Mouse (Mus musculus) CH12.LX (cell line): ENCODE measurements around the gene Dhrs7b. TPM values are rescaled to one million over a fixed set of nuclear protein-coding genes. Genes with fewer than 3 reads are reported as not detected.

Source experiments
- DNase-seq: peaks from one replicate; pipeline ENCODE4 v3.0.0-alpha.2; 2013; ENCODE audit errors: extremely low read depth
- H3K27ac ChIP-seq: 2 replicates; pipeline ENCODE4 v1.5.1; 2012; ENCODE audit warnings: low read depth, mild to moderate bottlenecking, control low read depth, moderate library complexity; ENCODE audit not compliant: insufficient read depth
- H3K27me3 ChIP-seq: replicated peaks from 2 replicates; pipeline ENCODE3; 2012; ENCODE audit warnings: inconsistent platforms
- H3K36me3 ChIP-seq, 2 experiments: replicated peaks in 1 of 2; 2 replicates each; pipeline versions ENCODE3 to v1.6.1; 2012; ENCODE audit warnings: inconsistent platforms in 1 of 2, low read length in 1 of 2, mild to moderate bottlenecking in 1 of 2, mixed read lengths in 1 of 2, moderate library complexity in 1 of 2; ENCODE audit not compliant: control insufficient read depth in 1 of 2, insufficient read depth in 1 of 2
- H3K4me1 ChIP-seq, 2 experiments: 2 replicates each; pipeline ENCODE4 v1.6.1; 2012; ENCODE audit warnings: inconsistent platforms in 1 of 2, moderate library complexity in 1 of 2; ENCODE audit not compliant: insufficient read depth in 2 of 2, control insufficient read depth in 1 of 2
- H3K4me2 ChIP-seq: 2 replicates; pipeline ENCODE4 v1.6.1; 2012; ENCODE audit warnings: low read depth, mild to moderate bottlenecking, control low read depth; ENCODE audit not compliant: poor library complexity, insufficient read depth, severe bottlenecking
- H3K4me3 ChIP-seq, 3 experiments: fragments of 150-350 bp in 1 of 3; sonication (generic) in 1 of 3; replicated peaks in 1 of 3; 2 replicates each; pipeline versions ENCODE3 to v1.5.1; 2011 to 2012; ENCODE audit warnings: low read depth in 2 of 3, low read length in 2 of 3, mild to moderate bottlenecking in 2 of 3, moderate library complexity in 2 of 3, control low read depth in 1 of 3, improper control_type of control experiment in 1 of 3, inconsistent platforms in 1 of 3, mixed read lengths in 1 of 3; ENCODE audit not compliant: poor library complexity in 1 of 3
- H3K79me2 ChIP-seq: replicated peaks from 2 replicates; pipeline ENCODE4 v1.6.1; 2012; ENCODE audit warnings: mild to moderate bottlenecking, moderate library complexity; ENCODE audit not compliant: control insufficient read depth, poor library complexity, insufficient read depth, severe bottlenecking; ENCODE audit errors: extremely low read depth
- H3K9ac ChIP-seq: 2 replicates; pipeline ENCODE4 v1.6.1; 2012; ENCODE audit warnings: low read depth, mild to moderate bottlenecking, control low read depth, moderate library complexity; ENCODE audit not compliant: insufficient read depth
- H3K9me3 ChIP-seq: replicated peaks from 2 replicates; pipeline ENCODE3; 2012; ENCODE audit warnings: low read length, inconsistent platforms, mixed read lengths
- BHLHE40 ChIP-seq: IDR thresholded peaks from 2 replicates; pipeline ENCODE4 v1.6.1; 2011; ENCODE audit warnings: mild to moderate bottlenecking, low read depth, low read length, improper control_type of control experiment
- CHD1 ChIP-seq: IDR thresholded peaks from 2 replicates; pipeline ENCODE4 v1.6.1; 2012; ENCODE audit warnings: low read depth, low read length, improper control_type of control experiment, inconsistent platforms
- CHD2 ChIP-seq: IDR thresholded peaks from 2 replicates; pipeline ENCODE4 v1.6.1; 2011; ENCODE audit warnings: low read length, improper control_type of control experiment
- CTCF ChIP-seq, 2 experiments: IDR thresholded peaks in 1 of 2; conservative IDR thresholded peaks in 1 of 2; 2 replicates each; pipeline ENCODE4 v1.5.1; 2011 to 2012; ENCODE audit warnings: low read depth in 2 of 2, low read length in 2 of 2, improper control_type of control experiment in 1 of 2, inconsistent platforms in 1 of 2, mild to moderate bottlenecking in 1 of 2, moderate library complexity in 1 of 2
- E2F4 ChIP-seq: IDR thresholded peaks from 2 replicates; pipeline ENCODE4 v1.6.1; 2011; ENCODE audit warnings: low read depth, low read length, improper control_type of control experiment; ENCODE audit not compliant: insufficient replicate concordance
- ELF1 ChIP-seq: IDR thresholded peaks from 2 replicates; pipeline ENCODE4 v1.6.1; 2014; ENCODE audit warnings: low read depth, mild to moderate bottlenecking, inconsistent platforms, low read length, improper control_type of control experiment
- EP300 ChIP-seq: IDR thresholded peaks from 2 replicates; pipeline ENCODE4 v1.6.1; 2011; ENCODE audit warnings: low read length, improper control_type of control experiment
- ETS1 ChIP-seq: conservative IDR thresholded peaks from 2 replicates; pipeline ENCODE4 v1.6.1; 2012; ENCODE audit warnings: low read depth, mild to moderate bottlenecking, inconsistent platforms, low read length, improper control_type of control experiment, moderate library complexity
- GABPA ChIP-seq: IDR thresholded peaks from 2 replicates; pipeline ENCODE4 v1.6.1; 2012; ENCODE audit warnings: low read depth, low read length, improper control_type of control experiment, inconsistent platforms; ENCODE audit not compliant: insufficient replicate concordance
- HCFC1 ChIP-seq: IDR thresholded peaks from 2 replicates; pipeline ENCODE4 v1.6.1; 2012; ENCODE audit warnings: low read depth, mild to moderate bottlenecking, inconsistent platforms, low read length, improper control_type of control experiment
- IRF4 ChIP-seq: IDR thresholded peaks from 2 replicates; pipeline ENCODE4 v1.6.1; 2014; ENCODE audit warnings: low read depth, mild to moderate bottlenecking, inconsistent platforms, low read length, improper control_type of control experiment
- JUN ChIP-seq: IDR thresholded peaks from 2 replicates; pipeline ENCODE4 v1.6.1; 2011; ENCODE audit warnings: low read depth, mild to moderate bottlenecking, low read length, improper control_type of control experiment, moderate library complexity; ENCODE audit not compliant: insufficient read depth
- JUND ChIP-seq: conservative IDR thresholded peaks from 2 replicates; pipeline ENCODE4 v1.6.1; 2011; ENCODE audit warnings: low read depth, low read length, improper control_type of control experiment
- MAX ChIP-seq: IDR thresholded peaks from 2 replicates; pipeline ENCODE4 v1.6.1; 2011; ENCODE audit warnings: low read length, improper control_type of control experiment
- MAZ ChIP-seq: IDR thresholded peaks from 2 replicates; pipeline ENCODE4 v1.6.1; 2012; ENCODE audit warnings: low read depth, mild to moderate bottlenecking, inconsistent platforms, low read length, improper control_type of control experiment, moderate library complexity
- MEF2A ChIP-seq: IDR thresholded peaks from 2 replicates; pipeline ENCODE4 v1.6.1; 2014; ENCODE audit warnings: low read depth, mild to moderate bottlenecking, inconsistent platforms, low read length, improper control_type of control experiment, borderline replicate concordance
- NRF1 ChIP-seq: IDR thresholded peaks from 2 replicates; pipeline ENCODE4 v1.6.1; 2014; ENCODE audit warnings: low read depth, mild to moderate bottlenecking, inconsistent platforms, low read length, improper control_type of control experiment, moderate library complexity
- POLR2A ChIP-seq: IDR thresholded peaks from 2 replicates; pipeline ENCODE4 v1.6.1; 2011; ENCODE audit warnings: low read depth, mild to moderate bottlenecking, improper control_type of control experiment, low read length
- POLR2AphosphoS2 ChIP-seq: IDR thresholded peaks from 2 replicates; pipeline ENCODE4 v1.6.1; 2011; ENCODE audit warnings: low read depth, low read length, improper control_type of control experiment
- SIN3A ChIP-seq: IDR thresholded peaks from 2 replicates; pipeline ENCODE4 v1.6.1; 2012; ENCODE audit warnings: low read length, improper control_type of control experiment, inconsistent platforms
- TBP ChIP-seq: conservative IDR thresholded peaks from 2 replicates; pipeline ENCODE4 v1.6.1; 2011; ENCODE audit warnings: low read depth, low read length, improper control_type of control experiment
- TCF12 ChIP-seq: IDR thresholded peaks from 2 replicates; pipeline ENCODE4 v1.6.1; 2014; ENCODE audit warnings: low read depth, mild to moderate bottlenecking, inconsistent platforms, low read length, improper control_type of control experiment
- UBTF ChIP-seq: IDR thresholded peaks from 2 replicates; pipeline ENCODE4 v1.6.1; 2012; ENCODE audit warnings: low read depth, mild to moderate bottlenecking, inconsistent platforms, low read length, improper control_type of control experiment, moderate library complexity
- dilution Hi-C: fragments of 300-500 bp; cut with MboI; formaldehyde crosslinking; loops from 2 replicates; pipeline ENCODE4 v1.14.3; 2020; ENCODE audit warnings: low sequenced_read_pairs; ENCODE audit not compliant: extremely low pct_unique_long_range_greater_than_20kb, extremely low pct_ligation_motif_present
- in situ Hi-C: fragments of 300-500 bp; cut with MboI; formaldehyde crosslinking; loops from 3 replicates; pipeline ENCODE4 v1.14.3; 2019; ENCODE audit warnings: low sequenced_read_pairs, low pct_ligation_motif_present, low pct_unique_long_range_greater_than_20kb, mixed read lengths
- polyA plus RNA-seq: library from polyadenylated mRNA; unstranded; fragments of >175 nt; gene quantifications from 2 replicates; pipeline ENCODE4 v1.2.1, GENCODE M21; 2012; ENCODE audit warnings: low read depth; ENCODE audit not compliant: insufficient read length
- total RNA-seq, 2 experiments: library from RNA; depleted of rRNA; stranded (reverse); fragments of 300-350 nt in 1 of 2; fragments of >200 nt in 1 of 2; gene quantifications; 2 replicates each; pipeline ENCODE4 v1.2.3; 2012 to 2014

Dhrs7b gene
- total and polyA plus RNA-seq, 3 experiments: 43.3 to 63.5 (median 59.2) TPM

- no peak overlapping the region for H3K4me2 ChIP-seq
- H3K27ac ChIP-seq: no peak overlapping the region
- no peak overlapping the region for H3K4me3 ChIP-seq
- no peaks in the 10 kb centered on the region for H3K79me2 ChIP-seq
- peaks cover 0 to 5% of the 10 kb centered on the region in 2 experiments for H3K36me3 ChIP-seq
- no peak for DNase-seq
- H3K9me3 ChIP-seq: no peaks in the 10 kb centered on the region
- H3K4me1 ChIP-seq: no peaks in the 10 kb centered on the region
- in situ Hi-C loops: no loop called here
- no peak overlapping the region for H3K9ac ChIP-seq
- TF ChIP-seq ELF1: no peak
- no peak for TF ChIP-seq CHD1
- TF ChIP-seq JUND: no peak
- no peak for TF ChIP-seq ETS1
- no peak for TF ChIP-seq MAX
- TF ChIP-seq SIN3A: no peak
- no peak for TF ChIP-seq TCF12
- no peak for TF ChIP-seq POLR2AphosphoS2
- TF ChIP-seq CHD2: no peak
- no peak for TF ChIP-seq UBTF
- dilution Hi-C loops: no loop called here
- H3K27me3 ChIP-seq: no peaks in the 10 kb centered on the region
Measured at GRCm38 (mm10) chr11:60890744-60891143, 60.3 kb downstream of the Dhrs7b start.

GRCm38 (mm10) chr11:60895915-60896314 lies 65.5 kb downstream of the Dhrs7b start:
- no peak for TF ChIP-seq JUND
- no peak for TF ChIP-seq TBP
- no peak for TF ChIP-seq NRF1
- no peak for TF ChIP-seq HCFC1
- TF ChIP-seq GABPA: no peak
- TF ChIP-seq POLR2A: no peak
- no peak for TF ChIP-seq UBTF
- TF ChIP-seq TCF12: no peak
- TF ChIP-seq JUN: no peak
- no peak for TF ChIP-seq POLR2AphosphoS2
- TF ChIP-seq MAX: no peak
- no peak for TF ChIP-seq CHD1
- no peak for TF ChIP-seq E2F4
- TF ChIP-seq ELF1: no peak
- TF ChIP-seq EP300: no peak
- no peak for TF ChIP-seq MEF2A
- TF ChIP-seq CTCF (conservative IDR thresholded peaks at IDR 0.05 in 1 of 2, IDR thresholded peaks at IDR 0.05 in 1 of 2; ENCODE audit: low read depth in 2 of 2, low read length in 2 of 2): no peak
- TF ChIP-seq MAZ: no peak
- no peak for TF ChIP-seq IRF4
- TF ChIP-seq BHLHE40: no peak
- TF ChIP-seq, all 38 proteins: peak for 0
- H3K9me3 ChIP-seq: no peaks in the 10 kb centered on the region
- H3K27ac ChIP-seq: no peak overlapping the region
- no peak for DNase-seq
- dilution Hi-C loops: no loop called here
- in situ Hi-C loops: no loop called here
- H3K36me3 ChIP-seq: no peaks in the 10 kb centered on the region
- H3K9ac ChIP-seq: no peak overlapping the region
- H3K4me2 ChIP-seq: no peak overlapping the region
- H3K27me3 ChIP-seq: no peaks in the 10 kb centered on the region
- no peak overlapping the region for H3K4me3 ChIP-seq
- 0 out of 4 replicates have a peak, but pooled peaks cover 0 to 2% of the 10 kb centered on the region in 2 experiments for H3K4me1 ChIP-seq
- H3K79me2 ChIP-seq: no peaks in the 10 kb centered on the region
